Mouse (Mus musculus) kidney, postnatal 4 days (tissue): Measurements from ENCODE around the gene Clec16a.
A peak's percentile ranks its signal among the peaks of the same experiment; 100 is the strongest.

Experiments used
- DNase-seq, 2 experiments: peaks; one replicate each; pipeline ENCODE4 v3.0.0; 2021; ENCODE audit warnings: mixed read lengths in 2 of 2

Gene Clec16a

DNA sequence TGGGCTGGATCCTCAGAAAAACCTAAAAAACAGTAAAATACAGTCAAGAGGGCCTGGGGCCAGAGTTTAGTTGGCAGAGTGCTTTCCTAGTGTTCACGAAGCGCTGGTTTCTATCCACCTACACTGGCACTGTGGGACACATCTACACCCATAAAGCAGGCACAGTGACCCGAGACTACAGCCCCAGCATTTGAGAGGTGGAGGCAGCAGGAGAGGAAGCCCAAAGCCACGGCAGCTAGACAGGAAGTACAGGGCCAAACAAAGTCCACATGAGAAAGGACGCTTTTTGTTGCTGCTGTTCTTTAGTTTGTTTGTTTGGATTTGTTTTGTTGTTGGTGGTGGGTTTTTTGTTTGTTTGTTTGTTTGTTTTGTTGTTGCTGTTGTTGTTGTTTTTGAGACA lies 8.8 kb upstream of the Clec16a start:
- no peak for DNase-seq

DNA sequence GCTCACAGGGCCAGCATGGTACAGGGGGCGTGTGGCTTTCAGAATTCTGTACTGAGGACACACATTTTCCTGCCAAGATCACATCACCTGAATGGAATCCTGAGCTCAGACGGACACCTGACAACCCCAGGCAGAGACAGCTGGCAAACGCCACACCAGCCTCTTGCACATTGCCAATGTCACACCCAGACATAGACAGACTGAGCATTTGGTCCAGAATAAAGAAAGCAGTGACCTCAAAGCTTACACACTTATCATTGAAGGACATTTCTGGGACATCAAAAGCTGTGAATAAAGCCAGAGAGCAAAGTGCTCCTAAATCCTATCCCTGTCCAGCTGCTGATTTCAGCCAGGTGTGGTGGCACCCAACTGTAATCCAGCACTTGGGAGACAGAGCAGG lies 8.2 kb upstream of the Clec16a start:
- no peak for DNase-seq

DNA sequence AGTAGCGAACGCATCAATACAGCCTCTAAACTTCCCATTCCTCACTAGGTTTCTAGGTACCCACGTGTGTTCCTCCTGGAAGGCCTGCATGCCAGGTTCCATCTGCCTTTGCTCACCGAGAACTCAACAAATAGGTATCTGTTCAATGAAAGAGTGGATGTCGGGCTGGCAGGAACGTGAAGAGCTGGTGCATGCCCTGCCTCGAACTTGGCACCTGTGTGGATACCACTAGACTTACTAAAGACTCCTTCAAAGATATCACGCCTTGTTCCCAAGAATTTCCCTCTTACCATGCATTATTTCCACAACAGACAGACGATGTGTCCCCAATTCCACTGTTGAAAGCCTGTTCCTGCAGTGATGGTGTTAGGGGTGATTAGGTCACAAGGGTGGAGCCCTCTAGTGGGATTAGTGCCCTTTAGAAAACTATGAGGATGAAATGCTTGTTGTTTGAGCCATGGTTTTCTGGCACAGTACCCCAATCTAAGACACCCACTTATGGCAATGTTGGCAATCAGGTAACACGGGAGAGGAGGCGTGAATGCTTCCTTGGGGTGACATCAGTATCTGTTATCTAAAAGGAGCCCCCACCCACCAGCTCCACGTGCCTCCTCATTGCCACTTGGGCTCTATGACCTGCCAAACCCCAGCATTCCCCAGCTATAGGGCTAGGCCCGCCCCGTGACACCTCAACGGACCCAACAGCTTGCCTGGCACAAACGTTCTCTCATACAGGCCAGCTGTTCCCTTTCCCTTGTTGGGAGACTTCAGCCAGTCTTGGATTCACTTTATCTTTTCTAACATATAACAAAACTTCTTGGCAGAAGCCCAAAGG lies 4.2 kb upstream of the Clec16a start:
- DNase-seq, result no peak

DNA sequence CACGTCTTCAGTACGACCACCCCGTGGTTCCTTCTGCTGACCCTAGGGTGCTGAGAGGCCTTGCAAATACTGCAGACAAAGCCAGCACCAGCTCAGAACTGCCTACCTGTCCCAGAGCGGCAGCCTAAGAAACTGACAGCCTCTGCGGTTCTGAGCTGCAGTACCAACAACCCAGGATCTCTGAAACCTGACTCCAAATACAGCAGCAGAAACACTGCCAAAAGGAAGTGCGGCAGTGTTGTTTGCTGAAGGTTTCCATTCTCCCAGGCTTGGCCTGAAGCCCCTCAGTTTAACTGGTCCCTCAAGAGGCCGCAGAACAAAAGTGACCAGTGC lies 3.6 kb upstream of the Clec16a start:
- peak; percentile 14 to 44 for DNase-seq

DNA sequence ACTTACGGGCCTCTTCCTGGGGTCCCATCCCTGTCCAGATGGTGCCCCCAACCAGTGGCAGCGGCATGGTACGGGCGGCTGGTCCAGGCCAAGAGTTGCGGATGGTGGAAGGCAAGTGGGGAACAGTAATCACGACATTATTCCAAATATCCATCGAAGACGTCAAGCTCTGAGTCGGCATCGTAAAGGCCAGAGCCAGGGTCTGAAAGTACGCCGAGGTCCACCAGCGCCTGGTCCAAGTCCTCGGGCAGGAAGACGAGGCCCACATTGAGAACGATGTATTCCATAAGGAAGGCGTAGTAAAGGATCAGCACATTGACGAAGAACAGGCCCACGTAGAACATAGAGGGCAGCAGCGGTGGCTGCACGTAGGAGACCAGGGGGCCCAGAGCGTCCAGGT lies 2.9 kb upstream of the Clec16a start:
- DNase-seq, result no peak

DNA sequence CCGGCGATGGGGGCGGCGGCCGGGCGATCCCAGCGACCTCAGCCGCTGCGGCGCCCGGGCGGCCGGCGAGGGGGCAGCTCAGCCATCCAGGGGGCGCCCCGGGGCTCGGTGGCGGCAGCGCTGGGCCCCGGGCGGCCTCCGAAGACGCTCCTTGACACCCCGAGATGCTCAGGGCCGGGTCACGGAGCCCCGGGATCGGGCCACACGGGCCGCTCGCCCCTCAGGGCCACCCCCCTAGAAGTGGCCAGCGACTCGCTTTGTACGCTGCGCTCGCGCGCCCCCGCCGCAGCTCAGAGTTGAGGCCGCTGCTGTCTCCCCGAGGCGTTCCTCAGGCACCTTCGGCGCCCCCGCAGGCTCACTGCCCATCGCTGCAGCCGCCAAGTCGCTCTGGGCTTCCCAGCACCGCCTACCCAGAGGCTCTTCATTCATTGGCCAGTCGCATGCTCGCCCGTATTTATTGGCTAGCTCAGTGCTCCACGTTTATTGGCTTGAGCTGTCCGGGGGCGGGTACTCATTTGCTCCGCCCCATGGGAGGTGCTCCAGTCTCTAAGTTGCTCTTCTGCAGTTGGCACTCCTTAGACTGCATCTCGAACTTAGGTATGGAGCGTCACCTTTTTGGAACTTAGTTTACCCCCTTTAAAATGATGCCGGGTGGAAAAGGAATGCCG lies 2.3 kb upstream of the Clec16a start, which contains the start of gene Dexi:
Gene Dexi (minus strand): TSS at position 357 of the 668 bp plus-strand sequence.
- DNase-seq, result peak; percentile 91 to 96

DNA sequence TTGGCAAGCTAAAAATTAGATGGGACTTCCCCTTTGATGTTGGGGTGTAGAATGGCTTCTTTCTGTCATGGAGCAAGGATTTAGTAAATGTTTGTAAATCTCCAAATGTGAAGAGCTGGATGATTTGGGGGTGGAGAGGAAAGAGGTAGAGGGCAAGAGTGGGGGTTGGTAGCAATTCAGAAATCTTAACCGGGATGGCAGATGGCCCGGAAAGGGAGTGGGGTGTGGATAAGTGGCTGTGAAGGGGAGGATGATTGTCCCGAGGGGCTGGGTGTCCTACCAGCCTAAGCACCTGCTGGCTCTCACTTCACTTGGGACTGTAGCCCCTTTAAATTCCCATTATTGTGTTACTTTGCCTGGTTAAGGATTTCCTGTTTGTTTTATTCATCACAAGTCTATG lies 1.7 kb downstream of the Clec16a start:
- no peak for DNase-seq

DNA sequence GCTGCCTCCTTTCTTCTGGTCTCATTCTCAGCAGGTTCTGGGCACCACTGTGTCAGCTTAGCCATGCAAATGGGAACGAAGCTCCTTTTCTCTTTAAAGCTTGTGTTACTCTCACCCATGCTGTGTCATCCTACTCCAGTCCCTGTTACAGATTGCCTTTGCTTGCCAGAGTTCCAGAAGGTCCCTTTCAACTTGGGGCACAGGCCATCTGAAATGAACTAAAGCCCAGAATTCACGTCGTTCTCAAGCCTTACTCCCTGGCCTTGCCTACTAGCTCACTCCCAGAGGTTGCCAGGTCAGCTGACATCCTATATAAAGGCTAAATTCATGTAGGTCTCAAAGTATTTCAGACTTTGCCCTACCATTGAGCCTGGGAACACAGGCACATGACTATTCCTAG lies 3.8 kb downstream of the Clec16a start:
- DNase-seq, result no peak

DNA sequence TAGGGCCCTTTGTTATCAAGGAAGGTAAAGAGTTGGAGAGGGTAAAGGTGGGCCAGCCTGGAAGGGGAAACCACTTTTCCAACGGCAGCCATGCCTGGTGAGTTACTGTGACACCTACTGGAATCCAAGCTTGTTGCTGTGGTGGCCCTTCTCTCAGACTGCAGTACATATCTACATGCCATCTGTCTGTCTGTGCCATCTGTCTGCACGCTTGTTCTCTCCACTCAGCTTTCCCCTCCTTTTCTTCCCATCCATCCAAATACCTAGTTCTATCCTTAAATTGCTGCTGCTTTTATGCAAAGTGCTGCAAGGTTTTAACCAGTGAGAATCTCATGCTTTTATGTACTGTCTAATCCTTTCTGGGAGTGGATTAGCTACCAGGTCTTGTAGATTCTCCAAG lies 4.5 kb downstream of the Clec16a start:
- DNase-seq, result no peak

DNA sequence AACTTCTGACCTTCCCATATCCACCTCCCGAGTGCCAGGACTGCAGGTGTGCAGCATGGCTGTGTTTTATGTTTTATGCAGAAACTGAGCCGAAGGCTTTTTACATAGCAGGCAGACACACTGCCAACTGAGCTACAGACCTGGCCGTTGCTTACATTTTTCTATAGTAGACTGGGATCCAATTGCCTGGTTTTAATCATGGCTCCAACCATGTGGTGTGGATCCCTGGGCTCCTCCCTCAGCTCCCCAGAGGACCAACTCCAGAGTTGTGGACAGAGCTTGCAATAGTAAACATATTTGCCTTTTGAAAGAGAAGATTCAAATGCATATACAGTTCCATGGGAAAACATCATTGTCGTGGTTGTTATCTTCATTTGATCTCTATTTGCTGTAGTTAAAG lies 6.5 kb downstream of the Clec16a start:
- no peak for DNase-seq

DNA sequence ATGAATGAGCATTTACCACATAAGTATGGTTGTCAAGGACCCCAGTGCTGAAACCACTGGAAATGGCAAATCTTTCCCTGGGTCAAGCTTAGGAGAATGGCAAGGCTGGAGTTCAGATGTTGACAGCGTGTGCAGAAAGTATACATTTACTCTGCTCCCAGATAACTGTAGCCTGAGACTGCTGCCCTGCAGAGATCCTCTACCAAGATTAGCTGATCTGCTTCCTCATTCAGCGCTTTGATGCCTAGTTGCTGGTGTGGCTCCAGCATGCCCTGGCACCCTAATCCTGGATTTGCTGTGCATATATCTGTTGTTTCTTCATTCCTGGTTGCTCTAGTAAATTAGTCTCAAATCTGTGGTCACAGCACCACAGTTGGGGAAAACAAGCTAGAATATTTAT lies 8.7 kb downstream of the Clec16a start:
- DNase-seq, result no peak

DNA sequence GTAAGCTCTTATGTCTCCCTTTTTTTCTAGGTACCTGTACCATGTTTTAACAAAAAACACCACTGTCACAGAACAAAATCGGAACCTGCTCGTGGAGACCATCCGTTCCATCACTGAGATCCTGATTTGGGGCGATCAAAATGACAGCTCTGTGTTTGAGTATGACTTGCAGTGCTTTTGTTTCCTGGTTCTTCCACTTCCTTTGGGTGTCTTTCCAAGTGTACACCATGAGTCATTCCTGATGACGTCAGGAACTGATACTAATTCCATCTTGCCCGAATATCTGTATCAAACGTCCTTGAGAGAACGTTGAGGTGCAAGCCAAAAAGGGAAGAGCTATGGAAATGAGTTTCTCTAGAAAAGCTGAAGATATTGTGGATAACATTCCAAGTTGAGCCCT lies 14.9 kb downstream of the Clec16a start:
- DNase-seq, result no peak

DNA sequence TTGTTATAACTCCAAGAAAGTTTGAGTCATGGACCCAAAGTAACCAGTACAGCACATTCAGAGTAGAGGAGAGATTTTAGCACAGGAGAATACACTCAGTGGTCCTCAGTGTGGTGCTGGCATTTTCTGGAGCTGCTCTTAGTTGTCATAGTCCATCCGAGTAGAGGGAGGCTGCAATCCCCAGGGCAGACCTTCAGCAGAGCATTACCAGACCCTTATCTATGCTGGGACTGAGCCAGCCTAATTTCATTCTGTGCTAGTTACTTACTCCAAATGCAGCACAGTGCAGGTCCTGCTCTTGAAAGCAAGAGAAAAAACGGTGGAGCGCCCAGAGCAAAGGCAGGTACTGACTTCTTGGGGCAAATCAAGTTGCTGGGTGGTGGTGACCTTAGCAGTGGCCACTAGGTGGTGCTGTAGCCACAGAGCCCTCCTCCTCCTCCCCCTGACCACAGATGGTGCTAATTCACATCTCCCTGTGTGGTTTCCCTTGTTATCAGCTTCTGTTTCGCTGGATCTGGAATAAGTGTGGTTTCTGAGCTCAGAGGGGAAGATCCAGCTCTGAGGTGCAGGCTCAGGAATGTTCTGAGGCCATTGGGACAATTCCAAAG lies 20.2 kb downstream of the Clec16a start:
- DNase-seq, result peak; percentile 78 to 84

DNA sequence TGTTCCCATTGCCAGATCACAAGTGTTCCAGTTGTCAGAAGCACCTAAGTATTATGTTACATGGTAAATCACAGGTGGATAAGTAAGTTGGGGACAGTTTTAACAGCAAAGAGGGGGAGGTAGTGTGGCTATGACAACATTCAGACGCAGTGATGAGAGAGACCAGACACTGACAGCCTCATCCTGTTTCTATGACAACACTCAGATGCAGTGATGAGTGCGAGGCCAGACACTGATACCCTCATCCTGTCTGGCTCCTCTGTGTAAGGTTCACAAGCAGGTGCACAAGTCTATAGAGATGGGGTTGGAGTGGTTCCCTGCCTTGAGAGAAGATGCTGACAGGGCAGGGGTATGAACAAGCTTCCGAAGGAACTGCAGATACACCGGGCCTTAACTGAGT lies 22.0 kb downstream of the Clec16a start:
- DNase-seq, result no peak

DNA sequence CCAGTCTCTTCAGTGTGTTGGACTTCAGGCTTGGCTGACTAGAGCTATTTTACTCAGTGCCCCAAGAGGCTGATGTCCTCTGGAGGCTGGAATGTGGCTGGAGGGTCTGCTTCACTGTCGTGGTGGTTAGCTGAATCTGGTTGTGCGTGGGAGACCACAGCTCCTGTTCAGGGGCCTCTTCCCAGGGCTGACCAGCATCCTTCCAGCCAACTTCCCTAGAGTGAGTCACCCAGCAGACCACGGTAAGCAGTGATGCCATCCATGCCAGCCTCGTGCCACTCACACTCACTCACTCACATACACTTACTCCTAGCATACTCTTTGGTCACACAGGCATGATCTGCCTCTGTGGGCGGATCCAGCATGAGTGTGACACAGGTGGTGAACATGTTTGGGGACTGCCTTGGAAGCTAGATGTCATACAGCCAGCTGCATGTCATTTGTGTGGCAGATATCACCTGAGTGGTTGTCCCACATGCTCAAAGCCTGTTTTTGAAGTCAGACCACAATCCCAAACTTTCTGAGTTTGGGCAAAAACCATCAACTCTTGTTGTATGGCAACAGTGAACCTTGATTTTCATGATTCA lies 24.8 kb downstream of the Clec16a start:
- DNase-seq, result no peak

DNA sequence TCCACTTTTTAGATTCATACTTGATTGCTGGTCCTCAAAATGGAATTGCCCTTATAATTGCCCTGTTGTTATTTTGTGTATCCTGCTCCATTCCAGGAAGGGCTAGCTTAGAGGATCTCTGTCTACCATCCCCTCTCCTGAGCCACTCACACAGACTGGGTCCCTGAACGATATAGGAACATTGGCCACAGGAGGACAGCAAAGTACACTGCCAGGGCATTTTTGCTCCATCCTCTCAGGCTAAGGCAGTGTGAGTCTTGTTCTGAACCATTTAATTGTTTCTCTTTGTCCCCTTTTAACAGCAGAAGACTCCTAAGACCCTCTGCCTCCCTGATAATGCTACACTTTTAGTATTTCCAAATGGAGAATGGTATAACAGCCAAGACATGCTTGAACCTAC lies 25.6 kb downstream of the Clec16a start:
- DNase-seq, result peak; percentile 81 to 83

DNA sequence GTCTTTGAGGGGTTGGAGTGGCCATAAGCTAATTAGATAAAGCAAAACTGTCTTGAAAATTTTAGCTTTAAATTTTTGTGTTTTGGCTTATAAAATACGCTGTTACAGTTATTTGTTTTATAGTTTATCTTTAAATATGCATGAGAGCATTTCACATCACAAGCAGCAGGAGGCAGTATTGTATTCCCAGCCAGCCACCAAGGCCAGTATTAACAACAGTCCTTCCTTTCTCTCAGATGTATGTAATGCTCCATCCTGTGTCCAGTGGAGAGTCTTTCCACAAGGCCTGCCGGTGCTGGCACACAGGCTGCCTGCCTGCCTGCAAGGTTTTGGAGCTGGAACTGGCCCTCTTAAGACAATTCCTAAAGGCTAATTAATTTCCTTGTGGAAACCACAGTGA lies 26.7 kb downstream of the Clec16a start:
- peak; percentile 8 to 22 for DNase-seq

DNA sequence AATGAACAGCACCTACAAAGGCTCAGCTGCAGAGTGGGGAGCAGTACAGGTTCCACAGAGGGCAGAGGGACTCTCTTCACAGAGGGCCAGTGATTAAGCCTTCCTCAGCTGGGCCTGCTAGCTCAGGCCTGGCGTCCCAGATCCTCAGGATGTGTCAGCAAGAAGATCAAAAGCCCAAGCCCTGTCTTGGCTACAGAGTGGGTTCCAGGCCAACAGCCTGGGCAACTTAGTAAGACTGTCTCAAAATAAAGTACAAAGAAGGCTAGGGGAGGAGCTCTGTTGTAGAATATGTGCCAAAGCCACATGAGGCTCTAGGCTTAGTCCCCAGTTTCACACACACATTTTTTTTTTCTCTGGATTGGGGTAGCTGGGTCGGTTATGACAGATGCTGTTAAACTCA lies 29.8 kb downstream of the Clec16a start:
- DNase-seq, result no peak

DNA sequence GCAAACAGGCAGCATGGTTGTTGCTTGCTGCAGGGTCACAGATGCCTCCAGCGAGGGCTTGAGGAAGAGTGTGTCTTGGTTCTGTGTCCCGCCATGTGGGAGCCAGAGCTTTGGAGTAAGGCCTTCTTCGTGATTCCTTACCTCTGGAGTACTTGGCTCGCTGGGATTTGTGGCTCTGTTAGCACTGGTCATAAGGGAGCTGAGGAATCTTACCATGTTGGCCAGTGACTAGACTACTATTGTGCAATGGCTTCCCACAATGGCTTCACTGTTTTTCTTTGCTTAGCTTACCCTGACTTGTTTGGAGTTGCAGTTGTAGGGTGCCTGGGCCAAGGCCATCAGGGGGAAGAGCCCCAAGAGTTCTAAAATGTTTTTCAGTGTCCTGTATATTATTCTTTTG lies 30.8 kb downstream of the Clec16a start:
- DNase-seq, result no peak

DNA sequence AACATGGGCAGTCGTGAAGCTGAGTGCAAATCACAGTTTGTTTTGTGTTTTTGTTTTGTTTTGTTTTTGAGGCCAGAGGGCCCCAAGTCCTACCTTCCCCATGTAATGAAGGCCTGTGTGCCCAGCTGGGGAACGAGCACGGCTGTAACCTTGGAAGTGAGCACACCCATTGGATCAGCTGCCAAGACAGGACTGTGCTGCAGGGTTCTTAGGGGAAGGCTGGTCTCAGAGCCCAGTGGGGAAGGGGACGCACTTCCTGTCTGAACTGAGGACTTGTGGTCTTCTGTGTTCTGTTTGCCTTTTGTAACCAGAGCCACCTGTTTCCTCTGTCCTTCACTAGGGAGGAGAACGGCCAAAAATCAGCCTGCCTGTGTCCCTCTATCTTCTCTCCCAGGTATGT lies 32.4 kb downstream of the Clec16a start:
- DNase-seq, result no peak

DNA sequence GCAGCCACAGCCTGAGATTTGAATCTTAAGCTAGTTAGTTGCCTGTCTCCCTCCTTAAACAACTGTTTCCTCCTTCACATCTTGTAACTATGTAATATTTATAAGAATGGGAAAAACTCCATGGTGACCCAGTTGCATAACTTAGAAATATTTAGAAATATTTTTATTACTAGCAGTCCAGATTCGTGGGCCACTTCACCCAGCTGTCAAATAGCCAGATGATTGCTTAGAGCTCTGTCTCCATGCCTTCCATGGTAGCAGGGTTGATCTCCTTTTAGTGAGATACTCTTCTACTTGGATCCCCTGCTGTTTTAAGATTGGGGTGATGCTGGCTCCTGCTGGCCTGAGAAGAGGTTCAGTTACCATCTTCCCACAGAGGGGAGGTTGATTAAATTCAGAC lies 33.2 kb downstream of the Clec16a start:
- DNase-seq, result no peak

DNA sequence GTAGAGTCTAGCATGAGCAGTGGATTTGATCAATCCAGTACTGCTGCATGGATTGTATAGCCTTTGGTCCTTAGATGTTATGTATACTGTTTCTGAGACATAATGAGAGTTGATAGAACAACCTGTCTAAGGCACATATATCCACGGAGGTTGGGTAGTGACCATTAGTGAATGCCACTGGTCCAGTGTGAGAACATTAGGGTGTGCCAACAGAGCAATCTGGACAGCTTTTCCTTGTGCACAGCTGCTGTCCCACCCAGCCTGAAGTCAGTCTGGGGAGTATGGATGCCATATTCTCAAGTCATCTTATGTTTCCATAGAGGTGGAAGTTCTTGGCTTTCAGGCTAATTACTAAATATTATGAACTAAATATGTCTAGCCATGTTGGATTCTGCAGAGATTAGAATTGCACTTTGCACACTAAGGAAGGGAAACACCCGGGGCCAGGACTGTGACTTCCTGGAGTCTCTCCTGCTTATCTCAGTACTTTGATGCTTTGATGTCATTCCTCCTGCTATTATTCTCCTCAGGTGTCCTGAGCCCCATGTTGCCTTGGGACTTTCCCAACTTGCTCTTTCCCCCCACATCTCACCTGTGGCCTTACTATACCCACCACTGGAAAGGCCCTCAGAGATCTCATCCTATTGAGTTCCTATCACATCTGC lies 36.2 kb downstream of the Clec16a start:
- DNase-seq, result no peak

DNA sequence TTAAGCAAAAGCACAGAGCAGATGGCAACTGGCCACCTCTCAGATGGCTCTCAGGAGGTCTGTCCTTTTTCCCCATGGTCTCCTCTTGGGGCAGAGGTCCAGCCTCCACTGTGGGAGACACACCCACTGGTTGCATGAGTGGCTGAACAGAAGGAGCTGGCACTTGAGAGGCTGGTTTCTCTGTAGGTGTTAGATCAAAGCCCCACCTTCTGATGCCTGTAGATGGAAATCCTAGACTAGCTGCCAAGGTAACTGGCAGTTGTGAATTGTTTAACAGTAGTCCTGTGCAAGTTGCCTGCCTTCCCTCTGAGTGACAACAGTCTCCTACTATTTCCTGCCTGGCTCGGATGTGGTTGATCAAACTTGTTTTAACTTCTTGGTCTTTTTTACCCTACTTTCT lies 40.0 kb downstream of the Clec16a start:
- peak in 1 of 2 experiments; percentile 18 for DNase-seq
